Mouse (Mus musculus): ENCODE results near the gene Zscan29.

DNA sequence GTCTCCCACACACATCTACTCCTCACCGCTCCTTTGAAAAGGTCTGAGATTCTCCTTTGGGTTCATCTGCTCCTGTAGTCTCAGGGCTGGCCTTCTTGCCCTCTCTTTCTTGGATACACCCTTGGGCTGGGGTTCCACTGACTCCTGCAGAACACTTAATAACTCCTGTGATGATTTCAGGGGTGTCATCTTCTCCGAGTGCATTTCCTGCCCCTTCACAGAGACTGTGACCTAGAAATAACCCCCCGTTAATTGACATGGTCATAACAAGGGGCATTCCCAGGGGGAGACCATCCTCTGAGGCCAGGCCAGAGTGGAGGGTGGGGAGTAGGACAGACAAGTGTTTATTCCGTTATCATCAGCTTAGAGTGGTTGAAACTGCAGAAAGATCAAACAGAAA, 1.8 kb downstream of the Zscan29 start:
- TF ChIP-seq CTCF (IDR thresholded peaks at IDR 0.05; ENCODE audit: extremely low read depth, insufficient read depth, low read length) (no peak), POLR2A (IDR thresholded peaks at IDR 0.05; ENCODE audit: extremely low read depth, insufficient read depth, low read length) (no peak)

Data from cortical plate, adult 2 months (tissue).